Mouse (Mus musculus) lung, embryonic 14.5 days (tissue): ENCODE data around the gene Nrcam. TPM values are rescaled to one million over a fixed set of nuclear protein-coding genes. Genes with fewer than 3 reads are reported as not detected.

Experiments
- ATAC-seq: fragments of 200-750 bp; cut with Nextera tagmentation; 2 replicates; pipeline ENCODE4 v1.8.0; 2017; ENCODE audit warnings: mild to moderate bottlenecking, moderate TSS enrichment, moderate library complexity; ENCODE audit not compliant: insufficient read depth
- DNase-seq: peaks from one replicate; pipeline ENCODE4 v3.0.0-alpha.2; 2015
- H3K27ac ChIP-seq: fragments of 300-500 bp; sonication (generic); 2 replicates; pipeline ENCODE4 v1.5.1; 2014; ENCODE audit warnings: low read depth, mild to moderate bottlenecking, moderate library complexity
- H3K27me3 ChIP-seq: fragments of 300-500 bp; sonication (generic); 2 replicates; pipeline ENCODE4 v1.6.1; 2014; ENCODE audit warnings: low read length, control low read depth; ENCODE audit not compliant: insufficient read depth
- H3K36me3 ChIP-seq: fragments of 300-500 bp; sonication (generic); 2 replicates; pipeline ENCODE4 v1.6.1; 2014; ENCODE audit warnings: control low read depth; ENCODE audit not compliant: insufficient read depth
- H3K4me1 ChIP-seq: fragments of 300-500 bp; sonication (generic); 2 replicates; pipeline ENCODE4 v1.6.1; 2014; ENCODE audit warnings: antibody characterized with exemption, control low read depth; ENCODE audit not compliant: insufficient read depth
- H3K4me2 ChIP-seq: fragments of 300-500 bp; sonication (generic); 2 replicates; pipeline ENCODE4 v1.6.1; 2014; ENCODE audit warnings: mild to moderate bottlenecking
- H3K4me3 ChIP-seq: fragments of 300-500 bp; sonication (generic); 2 replicates; pipeline ENCODE4 v1.5.1; 2014; ENCODE audit warnings: low read depth, low read length
- H3K9ac ChIP-seq: fragments of 300-500 bp; sonication (generic); 2 replicates; pipeline ENCODE4 v1.6.1; 2014
- H3K9me3 ChIP-seq: fragments of 300-500 bp; sonication (generic); 2 replicates; pipeline ENCODE4 v1.6.1; 2016; ENCODE audit warnings: low read depth, low read length, control low read depth
- CTCF ChIP-seq: IDR thresholded peaks from 2 replicates; pipeline ENCODE4 v1.5.1; 2016; ENCODE audit warnings: antibody characterized with exemption, low read depth
- WGBS: fragments of 180-500 bp; shearing (Covaris S2); extraction: QIAGEN DNeasy Blood & Tissue Kit; methylation state at CpG from one replicate; pipeline ENCODE4 v1.1.7; 2014; 5-methylcytosine and 5-hydroxymethylcytosine counted together
- polyA plus RNA-seq: library from polyadenylated mRNA; unstranded; fragments of >200 nt; fragmentation: Nextera tagmentation; extraction: Ambion mirVana; gene quantifications from 2 replicates; pipeline ENCODE4 v1.2.1, GENCODE M21; 2014

Nrcam gene
- polyA plus RNA-seq, 1 experiment from 2014 or later, result 20.6 TPM

- no peaks in the 10 kb centered on the region for H3K4me1 ChIP-seq
- H3K9ac ChIP-seq, result peak overlapping the region; percentile 55; the same call in 1 of the 2 replicates
- peak; percentile 29 for DNase-seq
- no peak for ATAC-seq
- 4% methylated on average over 9 of the region's 9 CpGs for WGBS
- no peaks in the 10 kb centered on the region for H3K9me3 ChIP-seq
- H3K36me3 ChIP-seq, result no peaks in the 10 kb centered on the region
- 0 out of 2 replicates have a peak, but pooled peaks cover 3% of the 10 kb centered on the region for H3K27me3 ChIP-seq
- peak; percentile 12; the same call in 1 of the 2 replicates for TF ChIP-seq CTCF
- H3K4me3 ChIP-seq, result peak overlapping the region; percentile 61
- no peak overlapping the region for H3K27ac ChIP-seq
- peak overlapping the region; percentile 99 for H3K4me2 ChIP-seq
Measured at GRCm38 (mm10) chr12:44330216-44330719, 1.6 kb downstream of the Nrcam start.

- no peak overlapping the region for H3K27ac ChIP-seq
- no peaks in the 10 kb centered on the region for H3K27me3 ChIP-seq
- no peak overlapping the region for H3K4me2 ChIP-seq
- H3K9ac ChIP-seq, result no peak overlapping the region
- ATAC-seq, result no peak
- TF ChIP-seq CTCF, result no peak
- H3K4me3 ChIP-seq, result no peak overlapping the region
- 76% methylated on average over 2 of the region's 2 CpGs for WGBS
- H3K36me3 ChIP-seq, result no peaks in the 10 kb centered on the region
- DNase-seq, result no peak
- no peaks in the 10 kb centered on the region for H3K9me3 ChIP-seq
- no peaks in the 10 kb centered on the region for H3K4me1 ChIP-seq
Measured at GRCm38 (mm10) chr12:44337136-44337640, 8.5 kb downstream of the Nrcam start.

- no peak overlapping the region for H3K4me3 ChIP-seq
- H3K27me3 ChIP-seq, result no peaks in the 10 kb centered on the region
- no peak overlapping the region for H3K9ac ChIP-seq
- no peak overlapping the region for H3K4me2 ChIP-seq
- no peaks in the 10 kb centered on the region for H3K9me3 ChIP-seq
- no peaks in the 10 kb centered on the region for H3K4me1 ChIP-seq
- H3K36me3 ChIP-seq, result no peaks in the 10 kb centered on the region
- WGBS, result 48% methylated on average over 8 of the region's 8 CpGs
- no peak overlapping the region for H3K27ac ChIP-seq
- DNase-seq (no peak), ATAC-seq (peak; percentile 69; the same call in 1 of the 2 replicates)
- no peak for TF ChIP-seq CTCF
Measured at GRCm38 (mm10) chr12:44338195-44338622, 9.5 kb downstream of the Nrcam start.

- no peaks in the 10 kb centered on the region for H3K36me3 ChIP-seq
- no peak overlapping the region for H3K4me3 ChIP-seq
- ATAC-seq (no peak), DNase-seq (no peak)
- H3K9ac ChIP-seq, result no peak overlapping the region
- no peaks in the 10 kb centered on the region for H3K9me3 ChIP-seq
- no peak for TF ChIP-seq CTCF
- H3K4me2 ChIP-seq, result no peak overlapping the region
- 73% methylated on average over 6 of the region's 6 CpGs for WGBS
- no peaks in the 10 kb centered on the region for H3K4me1 ChIP-seq
- H3K27ac ChIP-seq, result no peak overlapping the region
- H3K27me3 ChIP-seq, result no peaks in the 10 kb centered on the region
Measured at GRCm38 (mm10) chr12:44344075-44344474, 15.4 kb downstream of the Nrcam start.

GRCm38 (mm10) chr12:44345251-44345650 is 16.6 kb downstream of the Nrcam start:
- no peak for TF ChIP-seq CTCF
- H3K4me2 ChIP-seq, result no peak overlapping the region
- H3K9ac ChIP-seq, result no peak overlapping the region
- no peaks in the 10 kb centered on the region for H3K36me3 ChIP-seq
- H3K27me3 ChIP-seq, result no peaks in the 10 kb centered on the region
- WGBS, result 54% methylated on average over 5 of the region's 5 CpGs
- DNase-seq (no peak), ATAC-seq (no peak)
- no peak overlapping the region for H3K27ac ChIP-seq
- no peaks in the 10 kb centered on the region for H3K4me1 ChIP-seq
- H3K9me3 ChIP-seq, result no peaks in the 10 kb centered on the region
- no peak overlapping the region for H3K4me3 ChIP-seq

- WGBS, result 84% methylated on average over 3 of the region's 3 CpGs
- TF ChIP-seq CTCF, result no peak
- DNase-seq, result no peak
Measured at GRCm38 (mm10) chr12:44346143-44346542, 17.5 kb downstream of the Nrcam start.

GRCm38 (mm10) chr12:44355116-44355515 is 26.4 kb downstream of the Nrcam start:
- Histone ChIP-seq H3K27me3 (no peaks in the 10 kb centered on the region), H3K9me3 (no peaks in the 10 kb centered on the region), H3K4me3 (no peak overlapping the region), H3K9ac (no peak overlapping the region), H3K27ac (no peak overlapping the region), H3K4me2 (no peak overlapping the region), H3K4me1 (no peaks in the 10 kb centered on the region), H3K36me3 (no peaks in the 10 kb centered on the region)
- no peak for TF ChIP-seq CTCF
- WGBS, result 67% methylated on average over 4 of the region's 4 CpGs
- ATAC-seq (no peak), DNase-seq (no peak)

More at GRCm38 (mm10) chr12:44346143-44346542, 17.5 kb downstream of the Nrcam start:
- no peaks in the 10 kb centered on the region for H3K4me1 ChIP-seq
- H3K4me2 ChIP-seq, result no peak overlapping the region
- H3K9ac ChIP-seq, result no peak overlapping the region
- H3K27ac ChIP-seq, result no peak overlapping the region
- H3K36me3 ChIP-seq, result no peaks in the 10 kb centered on the region
- H3K9me3 ChIP-seq, result no peaks in the 10 kb centered on the region
- no peaks in the 10 kb centered on the region for H3K27me3 ChIP-seq
- no peak for ATAC-seq
- H3K4me3 ChIP-seq, result no peak overlapping the region
